Mouse (Mus musculus) forebrain, embryonic 14.5 days (tissue): ENCODE data around the gene Hnrnpa3. TPM values are rescaled to one million over a fixed set of nuclear protein-coding genes. Genes with fewer than 3 reads are reported as not detected.
"Not testable (repeated sequence)": the region's sequence is repeated elsewhere in the genome, so short reads cannot be mapped to it uniquely, and the experiment has no call there.

Experiments
- ATAC-seq: fragments of 200-750 bp; cut with Nextera tagmentation; 2 replicates; pipeline ENCODE4 v1.8.0; 2017; ENCODE audit warnings: mild to moderate bottlenecking, moderate library complexity
- DNase-seq: peaks from one replicate; pipeline ENCODE4 v3.0.0-alpha.2; 2015; ENCODE audit warnings: low spot score
- H3K27ac ChIP-seq: fragments of 300-500 bp; sonication (generic); 2 replicates; pipeline ENCODE4 v1.5.1; 2014; ENCODE audit warnings: low read depth, mild to moderate bottlenecking, control low read depth, low read length, moderate library complexity
- H3K27me3 ChIP-seq: fragments of 300-500 bp; sonication (generic); replicated peaks from 2 replicates; pipeline ENCODE4 v1.6.1; 2014; ENCODE audit warnings: low read length, control low read depth, mixed read lengths; ENCODE audit not compliant: control insufficient read depth, insufficient read depth
- H3K36me3 ChIP-seq: fragments of 300-500 bp; sonication (generic); 2 replicates; pipeline ENCODE4 v1.6.1; 2014; ENCODE audit warnings: low read length, control low read depth; ENCODE audit not compliant: control insufficient read depth, insufficient read depth
- H3K4me1 ChIP-seq: fragments of 300-500 bp; sonication (generic); 2 replicates; pipeline ENCODE4 v1.6.1; 2014; ENCODE audit warnings: antibody characterized with exemption, low read length, control low read depth; ENCODE audit not compliant: control insufficient read depth, insufficient read depth
- H3K4me2 ChIP-seq: fragments of 300-500 bp; sonication (generic); 2 replicates; pipeline ENCODE4 v1.6.1; 2014; ENCODE audit warnings: mild to moderate bottlenecking, control low read depth, low read length
- H3K4me3 ChIP-seq: fragments of 300-500 bp; sonication (generic); 2 replicates; pipeline ENCODE4 v1.5.1; 2014; ENCODE audit warnings: low read depth, low read length, control low read depth
- H3K9ac ChIP-seq: fragments of 300-500 bp; sonication (generic); 2 replicates; pipeline ENCODE4 v1.6.1; 2014; ENCODE audit warnings: mild to moderate bottlenecking, low read length, control low read depth, moderate library complexity
- H3K9me3 ChIP-seq: fragments of 300-500 bp; sonication (generic); replicated peaks from 2 replicates; pipeline ENCODE4 v1.6.1; 2016; ENCODE audit warnings: low read length, control low read depth, mixed read lengths; ENCODE audit not compliant: control insufficient read depth
- WGBS: fragments of 180-500 bp; shearing (Covaris S2); extraction: QIAGEN DNeasy Blood & Tissue Kit; methylation state at CpG from one replicate; pipeline ENCODE4 v1.1.7; 2014; 5-methylcytosine and 5-hydroxymethylcytosine counted together
- polyA plus RNA-seq: library from polyadenylated mRNA; unstranded; fragments of >200 nt; fragmentation: Nextera tagmentation; extraction: Ambion mirVana; gene quantifications from 2 replicates; pipeline ENCODE4 v1.2.1, GENCODE M21; 2014

Gene Hnrnpa3
- polyA plus RNA-seq, 1 experiment from 2014 or later: 209 TPM

DNA sequence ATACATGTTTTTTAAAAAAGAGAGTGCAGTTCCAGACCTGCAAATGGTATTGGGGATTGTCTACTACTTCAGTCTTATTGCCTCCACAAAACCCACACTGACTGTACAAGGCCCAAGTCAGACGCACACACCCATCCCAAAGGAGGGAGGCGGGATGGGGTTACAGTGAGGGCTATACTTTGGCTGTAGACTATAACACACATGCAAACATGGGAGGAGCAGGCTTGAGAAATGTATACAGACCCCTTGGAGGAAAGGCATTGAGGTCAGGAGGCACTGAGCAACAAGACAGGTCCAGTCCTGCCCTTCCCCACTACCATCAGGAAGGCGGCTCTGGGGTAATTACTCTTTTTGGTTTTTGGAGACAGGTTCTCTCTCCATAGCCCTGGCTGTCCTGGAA lies 35.9 kb downstream of the Hnrnpa3 start:
- not testable (repeated sequence) for H3K36me3 ChIP-seq, H3K9me3 ChIP-seq, H3K27ac ChIP-seq, H3K27me3 ChIP-seq, H3K4me2 ChIP-seq, H3K9ac ChIP-seq, DNase-seq, H3K4me1 ChIP-seq, ATAC-seq, H3K4me3 ChIP-seq
- 92% methylated on average over 3 of the region's 3 CpGs for WGBS

DNA sequence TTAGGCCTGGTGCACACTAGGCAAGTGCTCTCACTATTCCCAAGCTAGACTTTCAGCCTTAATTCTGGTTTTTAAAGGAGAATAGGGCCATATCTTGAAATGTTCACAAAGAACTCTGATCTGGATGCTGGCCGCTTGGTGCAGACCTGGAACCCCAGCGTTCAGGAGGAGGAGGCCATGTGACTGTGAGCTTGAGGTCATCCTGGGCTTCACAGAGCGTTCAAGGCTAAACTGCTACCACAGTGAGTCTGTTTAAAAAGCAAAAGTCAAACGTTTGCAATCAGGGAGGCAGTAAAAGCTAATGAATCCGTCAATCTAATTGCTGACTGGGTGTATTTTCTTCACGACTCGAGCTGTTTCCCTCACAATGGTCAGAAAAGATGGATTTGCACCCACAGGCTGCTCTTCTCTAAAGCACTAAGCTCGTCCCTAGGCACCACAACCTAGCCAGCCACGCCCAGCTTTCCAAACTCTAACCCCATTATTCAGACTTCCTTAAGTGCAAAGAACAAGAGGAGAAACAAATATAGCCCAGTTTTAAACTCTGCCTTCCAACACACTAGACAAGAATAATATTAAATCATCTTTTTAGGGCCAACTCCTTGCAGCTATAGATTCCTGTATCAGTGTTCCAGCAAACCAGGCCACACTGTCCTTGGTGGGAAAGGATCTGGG lies 36.8 kb downstream of the Hnrnpa3 start:
- no peak overlapping the region for H3K9ac ChIP-seq
- H3K4me3 ChIP-seq: no peak overlapping the region
- H3K4me1 ChIP-seq: no peaks in the 10 kb centered on the region

GRCm38 (mm10) chr2:75696371-75696770 lies 37.3 kb downstream of the Hnrnpa3 start:
- Histone ChIP-seq H3K36me3 (no peaks in the 10 kb centered on the region), H3K4me2 (no peak overlapping the region), H3K27ac (no peak overlapping the region), H3K9me3 (no peaks in the 10 kb centered on the region), H3K4me3 (no peak overlapping the region), H3K9ac (no peak overlapping the region), H3K4me1 (no peaks in the 10 kb centered on the region), H3K27me3 (no peaks in the 10 kb centered on the region)
- DNase-seq: no peak
- 69% methylated on average over 5 of the region's 5 CpGs for WGBS
- no peak for ATAC-seq

More for the DNA sequence above, 36.8 kb downstream of the Hnrnpa3 start:
- no peak overlapping the region for H3K4me2 ChIP-seq
- no peak for ATAC-seq
- WGBS: 58% methylated on average over 9 of the region's 9 CpGs
- H3K9me3 ChIP-seq: no peaks in the 10 kb centered on the region
- no peak overlapping the region for H3K27ac ChIP-seq
- DNase-seq: no peak
- no peaks in the 10 kb centered on the region for H3K27me3 ChIP-seq
- no peaks in the 10 kb centered on the region for H3K36me3 ChIP-seq

DNA sequence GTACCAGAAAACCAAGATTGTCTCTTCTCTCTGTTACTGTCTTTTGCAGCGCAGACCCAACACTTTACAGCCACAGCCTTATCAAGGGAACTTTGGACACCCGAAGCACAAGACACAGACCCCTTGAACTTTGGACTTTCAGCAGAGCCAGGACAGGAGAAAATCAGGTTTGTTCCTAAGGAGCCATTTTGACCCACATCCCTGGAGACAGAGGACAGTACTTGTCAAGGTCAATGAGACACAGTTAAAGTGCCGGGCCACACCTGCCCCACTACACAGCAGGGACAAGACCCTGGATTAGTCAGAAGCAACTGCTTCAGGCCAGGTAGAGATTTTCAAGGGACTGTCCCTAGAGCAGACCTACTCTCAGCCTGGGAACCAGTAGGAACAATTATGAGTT lies 38.2 kb downstream of the Hnrnpa3 start:
- no peak overlapping the region for H3K4me3 ChIP-seq

DNA sequence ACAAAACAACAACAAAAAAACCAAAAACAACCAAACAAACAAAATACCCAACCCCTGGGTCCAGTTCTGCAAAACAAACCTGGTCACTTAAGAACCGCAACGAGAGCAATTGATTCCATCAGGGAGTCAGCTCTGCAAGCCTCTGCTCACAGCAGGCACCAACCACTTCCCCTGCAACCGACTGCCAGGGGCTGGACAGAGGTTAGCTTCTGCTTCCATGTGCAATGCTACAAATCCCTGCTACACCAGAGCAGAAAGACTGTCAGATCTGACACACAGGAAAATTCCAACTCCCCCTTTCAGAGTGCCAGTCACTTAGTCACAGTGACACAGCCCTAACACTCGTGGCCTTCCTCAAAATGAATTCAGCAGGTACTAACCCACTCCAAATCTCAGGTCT lies 38.9 kb downstream of the Hnrnpa3 start:
- Histone ChIP-seq H3K36me3 (no peaks in the 10 kb centered on the region), H3K9me3 (no peaks in the 10 kb centered on the region), H3K4me2 (no peak overlapping the region), H3K4me1 (no peaks in the 10 kb centered on the region), H3K27ac (no peak overlapping the region), H3K9ac (no peak overlapping the region), H3K27me3 (no peaks in the 10 kb centered on the region), H3K4me3 (no peak overlapping the region)
- 38% methylated on average over 4 of the region's 4 CpGs for WGBS
- ATAC-seq: no peak
- no peak for DNase-seq

More for the DNA sequence above, 38.2 kb downstream of the Hnrnpa3 start:
- H3K9ac ChIP-seq: no peak overlapping the region
- H3K27me3 ChIP-seq: no peaks in the 10 kb centered on the region
- ATAC-seq (no peak), DNase-seq (no peak)
- 90% methylated on average over 3 of the region's 3 CpGs for WGBS
- no peak overlapping the region for H3K27ac ChIP-seq
- H3K36me3 ChIP-seq: no peaks in the 10 kb centered on the region
- no peak overlapping the region for H3K4me2 ChIP-seq
- H3K9me3 ChIP-seq: no peaks in the 10 kb centered on the region
- no peaks in the 10 kb centered on the region for H3K4me1 ChIP-seq

GRCm38 (mm10) chr2:75698874-75699273 lies 39.8 kb downstream of the Hnrnpa3 start:
- Histone ChIP-seq H3K36me3 (no peaks in the 10 kb centered on the region), H3K27ac (no peak overlapping the region), H3K4me2 (no peak overlapping the region), H3K9ac (no peak overlapping the region), H3K4me1 (no peaks in the 10 kb centered on the region), H3K27me3 (no peaks in the 10 kb centered on the region), H3K4me3 (no peak overlapping the region), H3K9me3 (no peaks in the 10 kb centered on the region)
- WGBS: 75% methylated on average over 3 of the region's 3 CpGs
- no peak for ATAC-seq
- no peak for DNase-seq

GRCm38 (mm10) chr2:75700543-75700942 lies 41.5 kb downstream of the Hnrnpa3 start:
- 95% methylated on average over 3 of the region's 3 CpGs for WGBS
- DNase-seq: no peak
- H3K36me3 ChIP-seq: no peaks in the 10 kb centered on the region
- H3K9ac ChIP-seq: no peak overlapping the region
- ATAC-seq: no peak
- H3K4me2 ChIP-seq: no peak overlapping the region
- H3K9me3 ChIP-seq: no peaks in the 10 kb centered on the region
- 0 out of 2 replicates have a peak, but pooled peaks cover 3% of the 10 kb centered on the region for H3K4me1 ChIP-seq
- H3K4me3 ChIP-seq: no peak overlapping the region
- no peak overlapping the region for H3K27ac ChIP-seq
- H3K27me3 ChIP-seq: no peaks in the 10 kb centered on the region

- ATAC-seq (no peak), DNase-seq (no peak)
- H3K27me3 ChIP-seq: no peaks in the 10 kb centered on the region
- H3K9ac ChIP-seq: no peak overlapping the region
- 0 out of 2 replicates have a peak, but pooled peaks cover 3% of the 10 kb centered on the region for H3K4me1 ChIP-seq
- H3K36me3 ChIP-seq: no peaks in the 10 kb centered on the region
- WGBS: 87% methylated on average over 3 of the region's 3 CpGs
- no peak overlapping the region for H3K4me2 ChIP-seq
- no peak overlapping the region for H3K4me3 ChIP-seq
- no peak overlapping the region for H3K27ac ChIP-seq
- H3K9me3 ChIP-seq: no peaks in the 10 kb centered on the region
Observed at GRCm38 (mm10) chr2:75701207-75701606, 42.1 kb downstream of the Hnrnpa3 start.

GRCm38 (mm10) chr2:75701822-75702587 lies 42.9 kb downstream of the Hnrnpa3 start:
- no peaks in the 10 kb centered on the region for H3K27me3 ChIP-seq
- DNase-seq: no peak
- ATAC-seq: no peak
- H3K9ac ChIP-seq: no peak overlapping the region
- no peak overlapping the region for H3K4me3 ChIP-seq
- H3K4me1 ChIP-seq: 0 out of 2 replicates have a peak, but pooled peaks cover 3% of the 10 kb centered on the region
- 84% methylated on average over 9 of the region's 9 CpGs for WGBS
- no peaks in the 10 kb centered on the region for H3K9me3 ChIP-seq
- peak overlapping the region; percentile 58; the same call in 1 of the 2 replicates for H3K4me2 ChIP-seq
- H3K27ac ChIP-seq: no peak overlapping the region
- H3K36me3 ChIP-seq: no peaks in the 10 kb centered on the region
